ENCODE assay signal across 9 mouse cellular contexts in genomic region chr8:88244298-88244697, GRCm38 (mm10). TPM values are rescaled to one million over a fixed set of nuclear protein-coding genes. Genes with fewer than 3 reads are reported as not detected.
A peak's percentile ranks its signal among the peaks of the same experiment; 100 is the strongest.
DNase-seq lines count a peak whose midpoint lies in the region; ATAC-seq and TF ChIP-seq lines count a peak whose summit lies in the region.
"Had no signal": no experiment of that assay in that cellular context is flagged by ENCODE, and none has a peak within 500 bp of the region (broad histone marks: within the 10 kb centered on the region; RNA-seq: fewer than 3 reads in every experiment).

No protein-coding gene starts in this region.

- no peak for TF ChIP-seq POLR2A in MEL (IDR thresholded peaks at IDR 0.05; ENCODE audit: control insufficient read depth in 1 of 2, insufficient read depth in 1 of 2, low read depth in 1 of 2, low read length in 2 of 2, poor library complexity in 1 of 2)
- no peak for TF ChIP-seq POLR2A in cerebellum, adult 2 months (IDR thresholded peaks at IDR 0.05; ENCODE audit: borderline replicate concordance, insufficient read depth, low read length)

- H3K4me3 ChIP-seq in hindbrain, embryonic 11.5 days (ENCODE audit: low read depth, low read length), result no peak overlapping the region
- H3K4me3 ChIP-seq in hindbrain, embryonic 12.5 days, result no peak overlapping the region
- H3K4me3 ChIP-seq in MEL (ENCODE audit: control insufficient read depth in 1 of 2, insufficient read depth in 1 of 2, low read depth in 2 of 2, low read length in 2 of 2), result no peak overlapping the region
- no peak overlapping the region for H3K4me3 ChIP-seq in cerebellum, adult 2 months (replicated peaks; ENCODE audit: insufficient read depth, low read depth, low read length)
- no peak overlapping the region for H3K4me3 ChIP-seq in heart, embryonic 16.5 days (ENCODE audit: low read length)
- H3K4me3 ChIP-seq in layer of hippocampus, adult 2 months, result no peak overlapping the region
- H3K4me3 ChIP-seq: lung, embryonic 15.5 days had no signal

- peak; percentile 58 for DNase-seq in hindbrain, embryonic 11.5 days (ENCODE audit: low spot score)
- DNase-seq in MEL (ENCODE audit: low read depth, low spot score), result peak; percentile 67
- DNase-seq in cerebellum, adult 2 months, result peak; percentile 62 to 67
- DNase-seq in layer of hippocampus, adult 2 months (ENCODE audit: low spot score in 2 of 2), result peak; percentile 38 to 48
- peak; percentile 15 to 56 for DNase-seq in spleen, postnatal 14 days (ENCODE audit: low spot score in 2 of 2)

- no peak for ATAC-seq in hindbrain, embryonic 11.5 days (ENCODE audit: low FRiP score)
- no peak for ATAC-seq in hindbrain, embryonic 12.5 days (ENCODE audit: low FRiP score)
- ATAC-seq in heart, embryonic 16.5 days (replicated peaks; ENCODE audit: extremely low read depth, insufficient read depth, low FRiP score), result peak; percentile 63; the same call in 1 of the 2 replicates
- peak; percentile 99 for ATAC-seq in megakaryocyte, adult 5-6 weeks (ENCODE audit: poor library complexity, severe bottlenecking)

- TF ChIP-seq CTCF in MEL (IDR thresholded peaks at IDR 0.05 in 2 of 3, conservative IDR thresholded peaks at IDR 0.05 in 1 of 3; ENCODE audit: control insufficient read depth in 1 of 3, insufficient read depth in 1 of 3, low read depth in 2 of 3, low read length in 3 of 3, poor library complexity in 1 of 3, severe bottlenecking in 1 of 3), result peak; percentile 83 to 94 (median 88)
- peak; percentile 91 for TF ChIP-seq CTCF in cerebellum, adult 2 months (IDR thresholded peaks at IDR 0.05; ENCODE audit: borderline replicate concordance, insufficient read depth, low read depth, low read length)
- peak; percentile 87 for TF ChIP-seq CTCF in layer of hippocampus, adult 2 months (conservative IDR thresholded peaks at IDR 0.05)

- 84% methylated on average over 4 of the region's 4 CpGs for WGBS in hindbrain, embryonic 11.5 days
- WGBS in hindbrain, embryonic 12.5 days, result 82% methylated on average over 4 of the region's 4 CpGs
- 78% methylated on average over 4 of the region's 4 CpGs for WGBS in cerebellum, adult 2 months
- 89% methylated on average over 4 of the region's 4 CpGs for WGBS in heart, embryonic 16.5 days

- no peaks in the 10 kb centered on the region for H3K27me3 ChIP-seq in hindbrain, embryonic 11.5 days (ENCODE audit: control insufficient read depth, insufficient read depth, low read length)
- no peaks in the 10 kb centered on the region for H3K27me3 ChIP-seq in hindbrain, embryonic 12.5 days
- H3K27me3 ChIP-seq in MEL (ENCODE audit: control insufficient read depth in 1 of 2, insufficient read depth in 2 of 2, low read length in 2 of 2), result no peaks in the 10 kb centered on the region
- no peaks in the 10 kb centered on the region for H3K27me3 ChIP-seq in cerebellum, adult 2 months (ENCODE audit: control insufficient read depth, insufficient read depth, low read length)
- no peaks in the 10 kb centered on the region for H3K27me3 ChIP-seq in heart, embryonic 16.5 days (ENCODE audit: control insufficient read depth, insufficient read depth, low read length)
- H3K27me3 ChIP-seq: lung, embryonic 15.5 days had no signal

- no peak overlapping the region for H3K9ac ChIP-seq in hindbrain, embryonic 11.5 days (ENCODE audit: low read depth, low read length)
- H3K9ac ChIP-seq in hindbrain, embryonic 12.5 days, result no peak overlapping the region
- H3K9ac ChIP-seq in MEL (ENCODE audit: control insufficient read depth, low read depth, low read length, poor library complexity, severe bottlenecking), result no peak overlapping the region
- no peak overlapping the region for H3K9ac ChIP-seq in heart, embryonic 16.5 days (ENCODE audit: low read length)
- H3K9ac ChIP-seq: lung, embryonic 15.5 days had no signal

- TF ChIP-seq RAD21 in MEL (IDR thresholded peaks at IDR 0.05; ENCODE audit: low read depth, low read length), result peak; percentile 65

- H3K79me2 ChIP-seq in MEL (ENCODE audit: control insufficient read depth, insufficient read depth, low read length, poor library complexity), result peaks cover 4% of the 10 kb centered on the region; the same call in 1 of the 2 replicates

- no peaks in the 10 kb centered on the region for H3K4me1 ChIP-seq in hindbrain, embryonic 11.5 days (replicated peaks; ENCODE audit: control insufficient read depth, insufficient read depth, low read length)
- H3K4me1 ChIP-seq in hindbrain, embryonic 12.5 days, result no peaks in the 10 kb centered on the region
- peaks cover 0 to 7% of the 10 kb centered on the region in 2 experiments; a peak in 3 of 4 replicates for H3K4me1 ChIP-seq in MEL (ENCODE audit: control insufficient read depth in 1 of 2, insufficient read depth in 2 of 2, low read length in 2 of 2)
- no peaks in the 10 kb centered on the region for H3K4me1 ChIP-seq in cerebellum, adult 2 months (ENCODE audit: control insufficient read depth, insufficient read depth, low read length)
- no peaks in the 10 kb centered on the region for H3K4me1 ChIP-seq in heart, embryonic 16.5 days (ENCODE audit: control insufficient read depth, insufficient read depth, low read length)
- H3K4me1 ChIP-seq: lung, embryonic 15.5 days had no signal

- H3K36me3 ChIP-seq in hindbrain, embryonic 11.5 days (ENCODE audit: control insufficient read depth, insufficient read depth, low read length), result no peaks in the 10 kb centered on the region; the same call in 1 of the 2 replicates
- peaks cover 18% of the 10 kb centered on the region for H3K36me3 ChIP-seq in hindbrain, embryonic 12.5 days
- H3K36me3 ChIP-seq in MEL (ENCODE audit: control insufficient read depth in 1 of 2, insufficient read depth in 2 of 2, low read length in 2 of 2), result peaks cover 9 to 10% of the 10 kb centered on the region in 2 experiments
- peaks cover 16% of the 10 kb centered on the region; the same call in 1 of the 2 replicates for H3K36me3 ChIP-seq in heart, embryonic 16.5 days (ENCODE audit: control insufficient read depth, insufficient read depth)

- no peaks in the 10 kb centered on the region for H3K9me3 ChIP-seq in hindbrain, embryonic 11.5 days (ENCODE audit: control insufficient read depth, low read length)
- no peaks in the 10 kb centered on the region for H3K9me3 ChIP-seq in hindbrain, embryonic 12.5 days (replicated peaks)
- H3K9me3 ChIP-seq in MEL (replicated peaks; ENCODE audit: insufficient read depth, low read length), result no peaks in the 10 kb centered on the region
- no peaks in the 10 kb centered on the region for H3K9me3 ChIP-seq in heart, embryonic 16.5 days (replicated peaks; ENCODE audit: control insufficient read depth, low read length)
- H3K9me3 ChIP-seq: lung, embryonic 15.5 days had no signal

- no peak overlapping the region for H3K4me2 ChIP-seq in hindbrain, embryonic 11.5 days (replicated peaks; ENCODE audit: low read depth, low read length)
- no peak overlapping the region for H3K4me2 ChIP-seq in hindbrain, embryonic 12.5 days (replicated peaks)
- H3K4me2 ChIP-seq in heart, embryonic 16.5 days (ENCODE audit: low read depth, low read length), result no peak overlapping the region
- H3K4me2 ChIP-seq: lung, embryonic 15.5 days had no signal

- TF ChIP-seq EP300 in MEL (IDR thresholded peaks at IDR 0.05; ENCODE audit: low read depth in 1 of 2, low read length in 2 of 2), result no peak

- no peak overlapping the region for H3K27ac ChIP-seq in hindbrain, embryonic 11.5 days (ENCODE audit: low read depth, low read length)
- H3K27ac ChIP-seq in hindbrain, embryonic 12.5 days, result no peak overlapping the region
- H3K27ac ChIP-seq in MEL (ENCODE audit: control insufficient read depth, low read depth, low read length), result no peak overlapping the region
- no peak overlapping the region for H3K27ac ChIP-seq in cerebellum, adult 2 months (ENCODE audit: insufficient read depth, low read length)
- H3K27ac ChIP-seq in heart, embryonic 16.5 days (ENCODE audit: low read length), result no peak overlapping the region
- no peak overlapping the region for H3K27ac ChIP-seq in layer of hippocampus, adult 2 months
- H3K27ac ChIP-seq: lung, embryonic 15.5 days had no signal

TF ChIP-seq in MEL, 35 proteins besides CTCF, POLR2A, EP300 and RAD21 (continues in another document):
- peak; percentile 63 for TF ChIP-seq SMC3 (IDR thresholded peaks at IDR 0.05; ENCODE audit: low read depth, low read length)
- peak; percentile 28; the same call in 1 of the 2 replicates for TF ChIP-seq ZC3H11A (IDR thresholded peaks at IDR 0.05; ENCODE audit: low read depth, low read length)
- no peak for TF ChIP-seq E2F4 (IDR thresholded peaks at IDR 0.05; ENCODE audit: borderline replicate concordance, low read depth, low read length)
- TF ChIP-seq RCOR1 (IDR thresholded peaks at IDR 0.05; ENCODE audit: low read depth, low read length), result no peak
- TF ChIP-seq USF1 (IDR thresholded peaks at IDR 0.05; ENCODE audit: low read depth, low read length), result no peak
- TF ChIP-seq BHLHE40 (IDR thresholded peaks at IDR 0.05; ENCODE audit: borderline replicate concordance, low read depth, low read length), result 0 out of 2 replicates have a peak, but pooled peaks have one; percentile 21
- no peak for TF ChIP-seq TCF12 (IDR thresholded peaks at IDR 0.05; ENCODE audit: low read depth, low read length)
- TF ChIP-seq ZKSCAN1 (IDR thresholded peaks at IDR 0.05; ENCODE audit: low read depth, low read length), result no peak

RNA-seq across cellular contexts. Expression of gene Adcy7, which starts 27.9 kb away (rescaled TPM):
- 1.7 and 2.5 TPM in 2 replicates for polyA plus RNA-seq in hindbrain, embryonic 11.5 days (2014; fragmentation: Nextera tagmentation; extraction: Ambion mirVana)
- 2.6 and 2.9 TPM in 2 replicates for polyA plus RNA-seq in hindbrain, embryonic 12.5 days (2016; fragmentation: Nextera tagmentation; extraction: Ambion mirVana)
- 62.9 and 89.9 TPM in 2 replicates for total RNA-seq in MEL (2012; rRNA removed)
- 10 to 100 TPM in 1 of 2 experiments, not detected in 1; 83.7 TPM for polyA plus RNA-seq in MEL (2012; ENCODE audit: insufficient read depth in 1 of 2, insufficient read length in 2 of 2, low read depth in 1 of 2, low replicate concordance in 2 of 2, missing spikeins in 1 of 2)
- 3.9 and 5.4 TPM in 2 replicates for polyA plus RNA-seq in cerebellum, adult 2 months (2012; rRNA removed)
- 5.0 and 5.9 TPM in 2 replicates for polyA plus RNA-seq in heart, embryonic 16.5 days (2015; fragmentation: Nextera tagmentation; extraction: Ambion mirVana)
- 1 to 10 TPM; 2.1 to 2.6 TPM for total RNA-seq in layer of hippocampus, adult 2 months (2021)
- 43.5 and 58.4 TPM in 2 replicates for total RNA-seq in megakaryocyte, adult 5-6 weeks (2015)
- 63.7 and 70.3 TPM in 2 replicates for total RNA-seq in megakaryocyte, adult 5-6 weeks (2017)

RNA-seq across cellular contexts. Expression of gene Tent4b, which starts 45.3 kb away (rescaled TPM):
- 12.1 and 14.5 TPM in 2 replicates for polyA plus RNA-seq in hindbrain, embryonic 11.5 days (2014; fragmentation: Nextera tagmentation; extraction: Ambion mirVana)
- 12.7 and 14.6 TPM in 2 replicates for polyA plus RNA-seq in hindbrain, embryonic 12.5 days (2016; fragmentation: Nextera tagmentation; extraction: Ambion mirVana)
- 25.9 and 28.7 TPM in 2 replicates for total RNA-seq in MEL (2012; rRNA removed)
- 10 to 100 TPM in 1 of 2 experiments, not detected in 1; 45.3 TPM for polyA plus RNA-seq in MEL (2012; ENCODE audit: insufficient read depth in 1 of 2, insufficient read length in 2 of 2, low read depth in 1 of 2, low replicate concordance in 2 of 2, missing spikeins in 1 of 2)
- polyA plus RNA-seq in cerebellum, adult 2 months (2012; rRNA removed), result 27.8 and 29.6 TPM in 2 replicates
- 5.5 and 6.3 TPM in 2 replicates for polyA plus RNA-seq in heart, embryonic 16.5 days (2015; fragmentation: Nextera tagmentation; extraction: Ambion mirVana)
- 10 to 100 TPM; 37.3 to 37.5 TPM for total RNA-seq in layer of hippocampus, adult 2 months (2021)
- 30.2 and 40.9 TPM in 2 replicates for total RNA-seq in megakaryocyte, adult 5-6 weeks (2015)
- total RNA-seq in megakaryocyte, adult 5-6 weeks (2017), result 36.6 and 40.6 TPM in 2 replicates

Comparison
In these comparisons a context has a peak if more than half of its experiments do, and no peak if none do; other contexts are left out.
1. ATAC-seq: peak in heart, embryonic 16.5 days (single experiment) and megakaryocyte, adult 5-6 weeks (single experiment); none in hindbrain, embryonic 11.5 days (single experiment) and hindbrain, embryonic 12.5 days (single experiment).
2. Peak in every context shown above with its lines, with median percentiles within 50 percentile points of each other: DNase-seq and CTCF ChIP-seq.